Mouse (Mus musculus) embryonic fibroblast, embryonic 13.5 days (primary cell): ENCODE data around the gene Kif1c. TPM values are rescaled to one million over a fixed set of nuclear protein-coding genes. Genes with fewer than 3 reads are reported as not detected.

Experiments used
- H3K27ac ChIP-seq: 2 replicates; pipeline ENCODE4 v1.5.1; 2012; ENCODE audit warnings: low read length, control low read depth, inconsistent platforms; ENCODE audit not compliant: insufficient read depth
- H3K4me1 ChIP-seq: 2 replicates; pipeline ENCODE4 v1.6.1; 2011; ENCODE audit warnings: low read length; ENCODE audit not compliant: control insufficient read depth, insufficient read depth
- H3K4me3 ChIP-seq: 2 replicates; pipeline ENCODE4 v1.5.1; 2011; ENCODE audit warnings: mild to moderate bottlenecking, control low read depth, low read length; ENCODE audit not compliant: insufficient read depth
- CTCF ChIP-seq: IDR thresholded peaks from 2 replicates; pipeline ENCODE4 v1.5.1; 2011; ENCODE audit warnings: mild to moderate bottlenecking, control low read depth, low read length, moderate library complexity, borderline replicate concordance; ENCODE audit not compliant: insufficient read depth
- POLR2A ChIP-seq: IDR thresholded peaks from 2 replicates; pipeline ENCODE4 v1.6.1; 2011; ENCODE audit warnings: low read depth, mild to moderate bottlenecking, control low read depth, low read length, moderate library complexity
- polyA plus RNA-seq: library from polyadenylated mRNA; stranded (reverse); fragments of >200 nt; gene quantifications from 2 replicates; pipeline ENCODE4 v1.2.4, GENCODE M21; 2011; ENCODE audit warnings: low read depth; ENCODE audit not compliant: missing spikeins, insufficient read length

Kif1c gene
- polyA plus RNA-seq, 1 experiment = 88.5 TPM

GRCm38 (mm10) chr11:70731178-70731577 lies 30.8 kb downstream of the Kif1c start:
- H3K4me1 ChIP-seq = no peaks in the 10 kb centered on the region
- H3K4me3 ChIP-seq = no peak overlapping the region
- TF ChIP-seq CTCF = no peak
- no peak overlapping the region for H3K27ac ChIP-seq

GRCm38 (mm10) chr11:70733256-70733655 lies 32.9 kb downstream of the Kif1c start:
- no peak for TF ChIP-seq POLR2A
- no peak for TF ChIP-seq CTCF
- H3K27ac ChIP-seq = no peak overlapping the region
- H3K4me1 ChIP-seq = no peaks in the 10 kb centered on the region
- H3K4me3 ChIP-seq = no peak overlapping the region

GRCm38 (mm10) chr11:70737749-70738148 lies 37.4 kb downstream of the Kif1c start:
- no peak overlapping the region for H3K4me3 ChIP-seq
- H3K4me1 ChIP-seq = no peaks in the 10 kb centered on the region
- no peak for TF ChIP-seq POLR2A
- no peak for TF ChIP-seq CTCF
- H3K27ac ChIP-seq = no peak overlapping the region

GRCm38 (mm10) chr11:70741603-70742002 lies 41.3 kb downstream of the Kif1c start:
- H3K4me1 ChIP-seq = no peaks in the 10 kb centered on the region
- no peak overlapping the region for H3K4me3 ChIP-seq
- H3K27ac ChIP-seq = no peak overlapping the region
- no peak for TF ChIP-seq CTCF
- TF ChIP-seq POLR2A = no peak

GRCm38 (mm10) chr11:70742117-70742516 lies 41.8 kb downstream of the Kif1c start:
- H3K27ac ChIP-seq = no peak overlapping the region
- TF ChIP-seq CTCF (no peak), POLR2A (no peak)
- H3K4me1 ChIP-seq = no peaks in the 10 kb centered on the region
- no peak overlapping the region for H3K4me3 ChIP-seq

- no peak for TF ChIP-seq POLR2A
- no peak for TF ChIP-seq CTCF
- no peaks in the 10 kb centered on the region for H3K4me1 ChIP-seq
- H3K4me3 ChIP-seq = no peak overlapping the region
- no peak overlapping the region for H3K27ac ChIP-seq
Observed at GRCm38 (mm10) chr11:70742581-70743459, 42.5 kb downstream of the Kif1c start.

- Histone ChIP-seq H3K4me3 (no peak overlapping the region), H3K27ac (no peak overlapping the region), H3K4me1 (no peaks in the 10 kb centered on the region)
- TF ChIP-seq POLR2A (no peak), CTCF (no peak)
Observed at GRCm38 (mm10) chr11:70745636-70746035, 45.3 kb downstream of the Kif1c start.

GRCm38 (mm10) chr11:70747876-70748545 lies 47.7 kb downstream of the Kif1c start:
- Histone ChIP-seq H3K27ac (peak overlapping the region; percentile 71), H3K4me1 (no peaks in the 10 kb centered on the region), H3K4me3 (no peak overlapping the region)
- TF ChIP-seq POLR2A (no peak), CTCF (no peak)

GRCm38 (mm10) chr11:70752337-70753017 lies 52.1 kb downstream of the Kif1c start:
- Histone ChIP-seq H3K4me1 (no peaks in the 10 kb centered on the region), H3K27ac (no peak overlapping the region)
- TF ChIP-seq CTCF (no peak), POLR2A (no peak)

More at GRCm38 (mm10) chr11:70752337-70753017, 52.1 kb downstream of the Kif1c start:
- H3K4me3 ChIP-seq = no peak overlapping the region
